Mouse (Mus musculus) adrenal gland, postnatal 4 days (tissue): ENCODE measurements at regions not wholly inside any gene's neighbourhood (a gene's known extent, or its start where the extent isn't known, plus 50 kb on each side); places are given as distances from the start of the nearest gene placed in this dataset.

Source experiments
- DNase-seq, 2 experiments: peaks; one replicate each; pipeline ENCODE4 v3.0.0; 2021 to 2022; ENCODE audit warnings: low spot score in 2 of 2, mixed read lengths in 2 of 2

DNA sequence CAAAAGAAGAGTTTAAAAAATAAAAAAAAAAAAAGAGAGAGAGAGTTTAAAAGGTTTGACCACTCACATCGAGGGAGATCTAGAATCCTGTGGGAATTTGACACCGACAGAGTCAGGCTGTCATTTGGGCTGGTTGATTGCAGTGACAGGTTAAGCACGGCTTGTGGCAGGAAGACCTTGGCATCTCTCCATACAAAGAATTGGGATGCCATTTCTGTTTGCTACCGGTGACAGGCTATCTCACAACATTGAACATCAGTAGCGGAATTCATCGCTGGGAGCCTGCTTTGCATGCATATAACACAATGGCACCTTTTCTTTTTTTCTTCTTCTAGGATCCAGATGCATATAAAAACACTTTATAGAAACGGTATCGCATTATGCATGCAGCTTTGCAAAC is 53.7 kb upstream of the Gm26657 start:
- no peak for DNase-seq

DNA sequence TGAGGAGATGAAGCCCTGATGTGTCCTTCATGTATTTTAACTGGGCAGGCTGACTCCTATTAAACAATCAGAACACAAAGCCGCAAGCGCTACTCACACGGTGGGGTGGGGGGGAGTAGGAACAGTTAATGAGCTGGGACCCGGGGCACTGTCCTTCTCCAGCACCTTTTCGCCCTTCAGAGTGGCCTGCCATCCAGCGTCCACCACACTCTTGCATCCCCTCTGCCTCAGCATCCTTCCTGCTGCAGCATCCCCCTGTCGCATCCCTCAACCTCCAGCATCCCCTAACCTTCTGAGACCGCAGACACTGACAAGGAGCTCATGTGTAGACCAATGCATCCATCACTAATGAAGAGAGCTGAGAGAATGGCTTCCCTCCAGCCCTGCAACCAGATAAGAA is 54.2 kb upstream of the Gm26657 start:
- DNase-seq, result no peak

- DNase-seq, result peak; percentile 62 to 73
Measured at GRCm38 (mm10) chr4:56685123-56685522, 54.7 kb upstream of the Gm26657 start.

DNA sequence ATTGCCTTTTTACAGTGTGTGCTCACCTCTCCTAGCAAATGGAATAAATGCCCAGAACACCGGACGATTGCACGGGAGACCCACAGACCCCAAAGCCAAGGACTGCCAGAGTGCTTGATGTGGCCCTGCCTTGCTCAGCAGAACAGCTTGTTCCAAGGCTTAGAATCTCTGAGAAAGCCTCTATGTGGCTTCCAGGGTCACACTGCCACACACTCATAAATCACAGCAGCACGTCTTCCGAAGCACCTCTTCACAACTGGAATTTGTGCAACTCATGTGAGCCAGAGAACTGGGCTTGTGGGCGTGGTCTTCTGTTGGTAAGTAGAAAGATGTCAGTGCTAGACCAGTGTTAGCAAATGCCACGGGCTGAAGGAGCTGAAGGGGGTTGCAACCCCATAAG is 55.8 kb upstream of the Gm26657 start:
- DNase-seq, result no peak

- DNase-seq, result no peak
Measured at GRCm38 (mm10) chr4:56681121-56681520, 58.7 kb upstream of the Gm26657 start.

GRCm38 (mm10) chr4:56673868-56674267 is 66.0 kb upstream of the Gm26657 start:
- no peak for DNase-seq

DNA sequence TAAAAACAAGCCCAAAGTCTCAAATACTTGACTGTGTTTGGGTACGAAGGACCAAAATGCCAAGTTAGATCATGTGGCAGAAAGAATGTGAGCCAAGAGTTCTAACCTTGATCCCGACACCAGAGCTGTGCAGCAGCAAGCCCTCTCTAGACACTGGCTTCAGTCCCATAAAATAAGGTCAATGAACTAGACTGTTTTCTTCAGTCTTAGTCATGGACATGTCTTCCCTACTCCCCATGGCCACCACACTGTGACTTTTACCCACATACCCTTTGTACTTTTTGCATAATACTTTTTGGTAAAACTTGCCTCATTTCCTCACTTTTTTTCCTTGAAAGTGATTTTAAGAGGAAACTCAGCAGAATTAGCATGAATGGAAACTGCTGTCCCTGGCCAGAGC is 74.9 kb upstream of the Gm26657 start:
- no peak for DNase-seq

DNA sequence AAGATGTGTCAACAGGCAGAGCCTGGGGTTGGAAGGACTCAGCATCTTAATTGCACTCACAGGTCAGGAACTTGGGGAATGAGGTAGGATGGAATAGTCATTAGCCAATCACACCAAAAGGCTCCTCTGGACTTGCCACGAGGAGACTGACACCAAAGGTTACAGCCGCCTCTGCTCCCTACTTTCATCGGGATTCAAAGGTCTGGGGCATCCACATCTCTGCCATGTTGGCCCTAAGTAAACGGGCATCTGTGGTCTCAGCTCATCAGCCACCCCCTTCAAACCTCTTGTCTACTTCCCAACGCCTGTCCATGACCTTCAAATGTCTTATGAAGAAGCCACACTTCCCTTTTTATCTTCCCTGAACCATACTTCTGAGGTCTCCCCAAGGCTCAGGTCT is 78.1 kb upstream of the Gm26657 start:
- no peak for DNase-seq

DNA sequence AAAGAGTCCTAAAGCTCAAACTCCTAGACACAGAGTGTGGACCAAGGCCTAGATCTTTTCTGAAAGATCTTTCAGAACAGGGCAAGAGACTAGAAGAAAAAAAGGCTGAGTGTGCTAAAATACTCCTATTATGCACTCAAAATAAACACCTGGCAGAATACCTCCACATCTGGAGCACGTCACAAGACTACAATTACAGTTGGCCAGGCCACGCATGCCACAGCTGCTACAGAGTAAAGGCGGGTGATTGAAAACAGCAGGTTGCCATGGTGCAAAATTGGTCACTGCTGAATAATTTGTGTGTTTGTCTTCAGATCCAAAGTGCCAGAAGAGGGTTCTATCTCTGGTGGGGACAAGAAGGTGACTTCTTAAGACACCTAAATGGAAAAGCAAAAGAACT is 82.8 kb upstream of the Gm26657 start:
- no peak for DNase-seq

- no peak for DNase-seq
Measured at GRCm38 (mm10) chr4:56654327-56654726, 85.5 kb upstream of the Gm26657 start.

GRCm38 (mm10) chr4:56652819-56653218 is 87.1 kb upstream of the Gm26657 start:
- DNase-seq, result no peak

DNA sequence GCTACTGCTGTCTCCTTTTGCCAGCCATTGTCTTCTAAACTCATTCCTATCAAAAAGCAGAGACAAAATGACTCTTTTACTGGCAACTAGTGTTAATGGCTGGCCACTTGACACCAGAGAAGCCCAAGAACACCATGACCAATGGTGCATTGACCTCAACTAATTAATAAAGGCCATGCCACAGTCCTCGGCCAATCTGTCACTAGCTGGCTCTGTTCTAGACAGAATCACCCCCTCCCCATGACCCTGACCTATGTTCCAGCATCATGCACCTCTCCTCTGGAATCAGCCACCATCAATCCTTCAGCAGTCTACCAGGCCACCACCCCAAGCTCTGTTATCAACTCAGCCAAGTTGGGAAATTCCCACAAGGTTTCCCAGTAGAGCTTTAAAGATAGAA is 90.1 kb upstream of the Gm26657 start:
- DNase-seq, result no peak

DNA sequence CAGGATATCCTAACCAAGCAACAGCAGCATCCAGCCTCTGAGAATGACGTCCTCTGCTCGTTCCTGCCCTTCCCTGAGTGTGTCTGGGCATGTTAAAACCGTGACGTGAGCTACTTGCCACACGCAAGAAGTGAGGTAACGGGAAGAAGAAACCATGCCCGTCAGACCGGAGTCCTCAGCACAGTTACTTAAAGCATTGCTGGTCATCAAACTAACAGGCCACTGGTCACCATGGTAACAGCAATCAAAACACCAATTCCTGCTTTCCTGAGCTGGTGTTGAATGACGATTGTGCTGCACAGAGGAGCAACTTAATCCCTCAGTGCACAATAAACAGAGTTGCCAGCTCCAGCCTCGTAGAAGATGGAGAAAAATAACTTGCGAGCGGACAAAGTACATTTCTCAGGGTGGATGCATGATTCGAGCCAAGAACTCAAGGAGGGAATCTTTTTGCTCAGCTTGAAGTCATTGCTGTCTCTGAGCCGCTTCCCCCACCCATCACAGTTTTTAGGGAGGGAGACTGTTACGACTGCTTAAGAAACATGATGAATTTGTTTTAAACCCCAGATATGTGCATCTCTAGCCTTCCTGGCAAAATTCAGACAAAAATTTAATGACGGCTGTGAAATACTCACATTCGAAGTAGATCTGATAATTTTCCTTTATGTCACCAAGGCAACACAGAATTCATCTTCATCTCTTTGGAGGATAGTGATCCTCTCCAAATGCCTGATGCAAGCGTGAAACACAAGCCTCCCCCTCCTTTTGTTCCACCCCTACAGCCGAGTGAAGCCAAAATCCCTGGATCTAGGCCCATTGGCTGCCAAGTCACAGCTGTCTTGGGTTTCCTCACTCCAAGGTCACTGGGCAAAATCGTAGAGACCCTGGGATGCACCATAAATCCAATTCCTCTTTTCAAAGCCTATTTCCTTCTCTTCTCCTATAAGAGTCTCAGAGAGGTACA is 95.6 kb upstream of the Gm26657 start:
- DNase-seq, result no peak

DNA sequence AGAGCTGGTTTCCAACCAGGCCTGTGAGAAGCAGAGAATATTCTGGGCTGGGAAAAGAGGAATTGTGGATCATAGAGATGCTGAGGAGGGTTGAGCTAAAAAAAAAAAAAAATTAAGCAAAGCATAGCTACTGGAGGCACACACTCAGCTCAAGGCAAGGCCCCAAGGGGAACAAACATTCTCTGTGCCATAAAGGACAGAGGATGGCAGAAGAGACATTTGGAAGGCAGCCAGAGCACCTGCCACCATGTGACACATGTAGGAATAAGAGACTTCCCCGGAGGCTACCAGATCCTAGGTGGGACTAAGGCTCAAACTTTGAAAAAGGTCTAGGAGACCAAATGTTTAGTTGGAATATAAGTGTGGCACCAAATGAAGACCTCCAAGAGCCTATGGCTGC is 96.4 kb upstream of the Gm26657 start:
- DNase-seq, result no peak

DNA sequence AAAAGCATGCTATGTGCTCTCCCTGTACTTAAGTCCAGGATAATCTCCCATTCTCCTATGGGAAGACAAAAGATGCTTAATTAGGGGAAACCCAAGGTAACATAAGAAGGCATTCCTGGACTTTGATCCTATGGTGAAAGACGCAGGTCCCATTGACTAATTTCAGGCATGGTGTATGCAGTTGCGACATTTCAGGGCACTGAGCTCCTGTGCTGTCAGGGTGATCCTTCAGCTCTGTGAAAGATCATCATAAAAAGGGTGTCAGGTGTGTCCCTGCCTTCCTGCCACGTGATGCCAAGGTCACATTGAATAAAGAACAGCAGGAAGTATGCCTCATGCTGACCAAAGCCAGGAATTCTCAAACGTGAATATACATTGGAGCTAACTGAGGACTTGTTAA is 100.2 kb upstream of the Gm26657 start:
- no peak for DNase-seq

- no peak for DNase-seq
Measured at GRCm38 (mm10) chr4:56638704-56639478, 101.0 kb upstream of the Gm26657 start.

DNA sequence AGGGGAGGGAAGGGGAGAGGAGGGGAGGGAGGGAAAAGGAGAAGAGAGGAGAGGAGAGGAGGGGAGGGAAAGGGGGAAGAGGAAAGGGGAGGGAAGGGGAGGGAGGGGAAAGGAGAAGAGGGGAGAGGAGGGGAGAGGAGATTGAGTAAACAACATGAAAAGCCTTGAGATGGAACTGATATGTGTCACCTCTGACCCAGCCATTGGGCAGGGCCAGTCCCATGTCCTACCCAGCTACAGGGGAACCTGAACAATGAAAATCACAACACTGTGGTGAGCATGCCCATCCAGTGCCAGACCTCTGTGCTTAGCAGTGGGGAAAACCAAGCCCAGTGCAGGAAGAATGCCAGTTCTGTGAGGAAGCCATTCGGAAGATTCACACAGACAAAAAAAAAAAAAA is 103.6 kb upstream of the Gm26657 start:
- no peak for DNase-seq

- no peak for DNase-seq
Measured at GRCm38 (mm10) chr4:56633528-56633927, 106.3 kb upstream of the Gm26657 start.

GRCm38 (mm10) chr4:56630251-56630650 is 109.6 kb upstream of the Gm26657 start:
- no peak for DNase-seq

- DNase-seq, result no peak
Measured at GRCm38 (mm10) chr4:56627206-56627605, 112.7 kb upstream of the Gm26657 start.

GRCm38 (mm10) chr4:56621782-56622181 is 118.1 kb upstream of the Gm26657 start:
- no peak for DNase-seq

GRCm38 (mm10) chr4:56621356-56621755 is 118.5 kb upstream of the Gm26657 start:
- no peak for DNase-seq
